Mouse (Mus musculus): ENCODE measurements around the gene Atl1.

DNA sequence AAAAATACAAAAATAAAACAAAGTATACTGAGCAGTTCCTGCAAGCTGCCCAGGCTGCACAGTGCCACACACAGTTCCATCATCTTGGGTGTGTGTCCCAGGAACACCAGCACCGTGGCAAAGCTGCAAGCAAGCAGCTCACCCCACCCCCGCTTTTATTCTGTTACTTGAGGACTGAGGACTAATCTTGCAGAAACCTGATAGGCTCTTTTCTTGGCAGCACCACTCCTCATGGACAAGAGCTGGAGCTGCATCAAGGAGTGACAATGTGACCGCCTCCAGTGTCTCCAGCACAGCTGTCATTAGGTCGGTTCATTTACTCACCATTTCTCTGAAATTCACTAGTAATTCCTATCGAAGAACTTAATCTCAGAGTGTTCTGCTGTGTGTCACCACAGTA, 75.7 kb downstream of the Atl1 start:
- TF ChIP-seq CTCF (IDR thresholded peaks at IDR 0.05; ENCODE audit: borderline replicate concordance, insufficient read depth, low read depth, low read length), result no peak
- no peak for TF ChIP-seq POLR2A (IDR thresholded peaks at IDR 0.05; ENCODE audit: borderline replicate concordance, insufficient read depth, low read length)

Measured in cerebellum, adult 2 months (tissue).